Mouse (Mus musculus): ENCODE data around the gene Deup1. TPM values are rescaled to one million over a fixed set of nuclear protein-coding genes. Genes with fewer than 3 reads are reported as not detected.

Gene Deup1
- total and polyA plus RNA-seq, 2 experiments from 2014 or later, result 1.7 to 2.6 TPM

DNA sequence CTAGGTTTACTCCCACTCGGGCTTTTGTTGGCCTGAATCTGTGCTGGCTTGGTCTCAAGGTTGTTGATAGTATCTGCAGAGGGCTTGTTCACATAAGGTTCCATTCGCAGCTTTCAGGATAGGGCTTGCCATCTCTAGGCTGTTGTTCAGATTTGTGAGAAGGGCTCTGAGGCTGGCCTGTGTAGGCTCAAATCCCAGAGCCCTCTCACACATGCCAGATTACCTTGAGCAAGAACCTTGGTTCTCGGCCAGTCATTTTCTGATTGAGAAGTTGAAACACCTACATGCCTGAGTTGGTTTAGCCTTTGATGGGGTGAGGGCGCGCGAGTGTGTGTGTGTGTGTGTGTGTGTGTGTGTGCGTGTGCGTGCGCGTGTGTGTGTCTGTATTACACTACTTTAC lies 105.4 kb downstream of the Deup1 start:
- TF ChIP-seq CTCF (IDR thresholded peaks at IDR 0.05; ENCODE audit: low read depth), result no peak
- H3K27me3 ChIP-seq (ENCODE audit: insufficient read depth, low read length), result no peaks in the 10 kb centered on the region
- 0 out of 2 replicates have a peak, but pooled peaks cover 11% of the 10 kb centered on the region for H3K4me1 ChIP-seq (ENCODE audit: insufficient read depth, low read length)
- no peak overlapping the region for H3K9ac ChIP-seq (replicated peaks; ENCODE audit: low read length)
- no peak overlapping the region for H3K27ac ChIP-seq
- ATAC-seq, result peak; percentile 31; the same call in 1 of the 2 replicates
- H3K36me3 ChIP-seq (ENCODE audit: insufficient read depth, low read length), result no peaks in the 10 kb centered on the region
- no peaks in the 10 kb centered on the region for H3K9me3 ChIP-seq (ENCODE audit: low read length)
- H3K4me3 ChIP-seq (ENCODE audit: low read length), result no peak overlapping the region
- WGBS, result 84% methylated on average over 10 of the region's 10 CpGs
- peak; percentile 25 for DNase-seq (ENCODE audit: low spot score)
- H3K4me2 ChIP-seq (ENCODE audit: low read depth, low read length), result no peak overlapping the region

DNA sequence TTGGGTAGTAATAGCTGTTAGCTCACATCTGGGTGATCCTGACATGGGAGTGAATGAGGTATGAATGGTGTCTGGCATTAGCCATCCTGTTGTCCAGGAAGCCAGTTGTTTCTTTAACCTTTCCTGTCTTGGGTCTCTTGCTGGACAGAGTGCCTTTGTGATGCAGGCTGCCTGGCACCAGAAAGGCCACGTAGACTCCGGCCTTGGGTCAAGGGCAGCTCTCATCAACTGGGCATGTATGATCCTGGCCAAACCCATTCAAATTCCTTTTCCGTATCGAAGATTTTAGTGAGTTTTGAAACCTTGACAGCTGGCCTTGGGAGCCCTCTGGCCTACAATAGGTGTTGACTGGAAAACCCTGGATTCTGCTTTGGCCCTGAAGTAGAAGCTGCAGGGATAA lies 109.8 kb downstream of the Deup1 start:
- 89% methylated on average over 4 of the region's 4 CpGs for WGBS

DNA sequence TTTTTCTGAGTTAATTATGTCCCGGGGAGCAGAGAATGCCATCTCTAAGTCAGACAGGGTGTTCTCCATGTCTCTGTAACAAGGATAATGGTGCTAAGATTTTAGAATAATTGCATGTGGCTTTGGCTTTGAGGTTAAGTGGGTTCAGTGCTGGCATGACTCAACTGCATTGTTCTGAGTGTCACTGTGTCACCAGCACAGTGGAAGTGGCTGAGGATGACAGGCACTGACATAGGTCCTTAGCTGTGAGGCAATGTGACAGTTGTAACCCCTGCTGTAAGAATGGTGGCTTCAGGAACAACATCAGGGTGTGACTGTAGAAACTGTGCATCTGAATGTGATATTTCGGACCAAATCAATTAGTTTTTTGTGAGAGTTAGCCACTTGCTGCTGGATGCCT lies 111.7 kb downstream of the Deup1 start:
- H3K36me3 ChIP-seq (ENCODE audit: insufficient read depth, low read length), result no peaks in the 10 kb centered on the region
- DNase-seq (ENCODE audit: low spot score) (no peak), ATAC-seq (no peak)
- TF ChIP-seq CTCF (IDR thresholded peaks at IDR 0.05; ENCODE audit: low read depth), result no peak
- 78% methylated on average over 2 of the region's 2 CpGs for WGBS
- no peak overlapping the region for H3K4me3 ChIP-seq (ENCODE audit: low read length)
- H3K27ac ChIP-seq, result no peak overlapping the region
- H3K27me3 ChIP-seq (ENCODE audit: insufficient read depth, low read length), result no peaks in the 10 kb centered on the region
- no peaks in the 10 kb centered on the region for H3K9me3 ChIP-seq (ENCODE audit: low read length)
- no peak overlapping the region for H3K9ac ChIP-seq (replicated peaks; ENCODE audit: low read length)
- H3K4me2 ChIP-seq (ENCODE audit: low read depth, low read length), result no peak overlapping the region
- peaks cover 9% of the 10 kb centered on the region; the same call in 1 of the 2 replicates for H3K4me1 ChIP-seq (ENCODE audit: insufficient read depth, low read length)

More for the DNA sequence above, 109.8 kb downstream of the Deup1 start:
- Histone ChIP-seq H3K4me2 (ENCODE audit: low read depth, low read length) (no peak overlapping the region), H3K9ac (replicated peaks; ENCODE audit: low read length) (no peak overlapping the region), H3K27ac (no peak overlapping the region), H3K27me3 (ENCODE audit: insufficient read depth, low read length) (no peaks in the 10 kb centered on the region), H3K4me3 (ENCODE audit: low read length) (no peak overlapping the region), H3K36me3 (ENCODE audit: insufficient read depth, low read length) (no peaks in the 10 kb centered on the region), H3K4me1 (ENCODE audit: insufficient read depth, low read length) (0 out of 2 replicates have a peak, but pooled peaks cover 2% of the 10 kb centered on the region), H3K9me3 (ENCODE audit: low read length) (no peaks in the 10 kb centered on the region)
- no peak for TF ChIP-seq CTCF (IDR thresholded peaks at IDR 0.05; ENCODE audit: low read depth)
- ATAC-seq, result no peak
- no peak for DNase-seq (ENCODE audit: low spot score)

DNA sequence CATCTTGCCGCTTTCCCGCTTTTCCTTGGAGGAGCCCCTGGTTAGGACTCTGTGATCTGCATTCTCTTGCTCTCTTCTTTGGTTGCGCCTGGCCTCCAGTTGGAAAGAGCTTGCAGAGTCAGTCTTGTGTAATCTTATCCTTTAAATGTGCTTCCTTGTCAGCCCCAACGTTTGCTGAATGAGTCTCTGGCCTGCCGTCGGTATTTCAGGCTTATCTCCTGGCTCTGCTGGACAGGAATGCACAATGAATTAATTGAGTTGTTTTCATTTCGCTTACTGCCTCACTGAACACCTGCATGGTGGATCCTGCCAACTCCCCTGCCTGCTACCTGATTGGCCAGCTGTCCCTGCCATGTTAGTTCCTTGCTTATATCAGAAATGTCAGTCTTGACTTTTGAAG lies 114.8 kb downstream of the Deup1 start:
- Histone ChIP-seq H3K27me3 (ENCODE audit: insufficient read depth, low read length) (no peaks in the 10 kb centered on the region), H3K9ac (replicated peaks; ENCODE audit: low read length) (no peak overlapping the region), H3K27ac (no peak overlapping the region), H3K36me3 (ENCODE audit: insufficient read depth, low read length) (no peaks in the 10 kb centered on the region), H3K4me1 (ENCODE audit: insufficient read depth, low read length) (peaks cover 9% of the 10 kb centered on the region; the same call in 1 of the 2 replicates), H3K4me2 (ENCODE audit: low read depth, low read length) (no peak overlapping the region), H3K4me3 (ENCODE audit: low read length) (no peak overlapping the region), H3K9me3 (ENCODE audit: low read length) (no peaks in the 10 kb centered on the region)
- no peak for TF ChIP-seq CTCF (IDR thresholded peaks at IDR 0.05; ENCODE audit: low read depth)
- DNase-seq (ENCODE audit: low spot score) (peak; percentile 73), ATAC-seq (peak; percentile 77)
- WGBS, result 43% methylated on average over 7 of the region's 7 CpGs

DNA sequence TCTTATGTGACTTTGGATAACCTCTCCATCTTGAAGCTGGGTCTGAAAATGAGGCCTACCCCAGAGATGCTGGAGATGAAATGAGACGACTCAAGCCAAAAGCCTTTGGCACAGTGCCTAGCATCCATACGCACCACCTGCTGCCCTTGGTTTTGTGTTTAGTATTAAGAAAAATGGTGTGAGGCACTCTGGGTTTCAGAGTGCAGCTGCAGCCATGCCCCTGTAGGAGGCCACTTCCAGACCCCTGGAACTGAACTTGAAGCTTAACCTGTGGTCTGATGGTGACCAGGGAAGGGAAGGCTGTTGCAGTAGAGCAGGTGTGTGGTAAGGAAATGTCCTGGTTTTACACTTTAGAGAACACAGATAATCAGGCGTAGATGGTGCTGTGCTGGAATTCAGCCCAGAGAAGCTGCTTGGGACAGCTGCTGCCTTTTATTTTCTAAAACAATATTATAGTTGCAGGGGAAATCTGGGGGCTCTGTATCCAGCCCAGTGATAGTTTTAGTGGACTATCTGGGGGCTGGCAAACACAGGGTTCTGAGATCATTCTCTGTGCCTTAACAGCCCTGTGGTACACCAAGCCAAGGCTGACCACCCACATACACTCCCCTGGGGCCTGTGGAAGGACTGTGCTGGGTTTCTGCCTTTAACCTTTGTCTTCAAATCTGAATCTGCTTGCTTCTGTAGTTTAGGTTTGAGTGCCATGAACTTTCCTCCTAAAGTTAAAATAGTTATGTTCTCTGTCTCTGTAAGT lies 117.0 kb downstream of the Deup1 start:
- H3K27ac ChIP-seq, result peak overlapping the region; percentile 12; the same call in 1 of the 2 replicates

More for the DNA sequence above, 117.0 kb downstream of the Deup1 start:
- H3K36me3 ChIP-seq (ENCODE audit: insufficient read depth, low read length), result no peaks in the 10 kb centered on the region
- H3K27me3 ChIP-seq (ENCODE audit: insufficient read depth, low read length), result no peaks in the 10 kb centered on the region
- H3K9me3 ChIP-seq (ENCODE audit: low read length), result no peaks in the 10 kb centered on the region
- no peak overlapping the region for H3K4me3 ChIP-seq (ENCODE audit: low read length)
- WGBS, result 27% methylated on average over 3 of the region's 3 CpGs
- H3K4me2 ChIP-seq (ENCODE audit: low read depth, low read length), result no peak overlapping the region
- TF ChIP-seq CTCF (IDR thresholded peaks at IDR 0.05; ENCODE audit: low read depth), result peak; percentile 27; the same call in 1 of the 2 replicates
- ATAC-seq (peak; percentile 60), DNase-seq (ENCODE audit: low spot score) (peak; percentile 78)
- no peak overlapping the region for H3K9ac ChIP-seq (replicated peaks; ENCODE audit: low read length)
- H3K4me1 ChIP-seq (ENCODE audit: insufficient read depth, low read length), result peaks cover 9% of the 10 kb centered on the region; the same call in 1 of the 2 replicates

Other genes starting within 250 kb of the Deup1 start
- 3.6 and 6.1 TPM in 2 replicates for gene Smco4, start 134.5 kb downstream of the Deup1 start, total RNA-seq (2014; rRNA removed)
- 0.60 and 1.3 TPM in 2 replicates for gene Smco4, start 134.5 kb downstream of the Deup1 start, polyA plus RNA-seq (2015; fragmentation: Nextera tagmentation; extraction: Ambion mirVana)
- gene Slc36a4, start 81.8 kb upstream of the Deup1 start, total RNA-seq (2014; rRNA removed), result 43.6 and 47.4 TPM in 2 replicates
- 23.7 and 26.7 TPM in 2 replicates for gene Slc36a4, start 81.8 kb upstream of the Deup1 start, polyA plus RNA-seq (2015; fragmentation: Nextera tagmentation; extraction: Ambion mirVana)
- gene Mtnr1b, start 246.6 kb upstream of the Deup1 start, total RNA-seq (2014; rRNA removed), result not detected in 2 replicates
- not detected in 2 replicates for gene Mtnr1b, start 246.6 kb upstream of the Deup1 start, polyA plus RNA-seq (2015; fragmentation: Nextera tagmentation; extraction: Ambion mirVana)